Mouse (Mus musculus): ENCODE results near the gene Ctla4.

Ctla4 gene

DNA sequence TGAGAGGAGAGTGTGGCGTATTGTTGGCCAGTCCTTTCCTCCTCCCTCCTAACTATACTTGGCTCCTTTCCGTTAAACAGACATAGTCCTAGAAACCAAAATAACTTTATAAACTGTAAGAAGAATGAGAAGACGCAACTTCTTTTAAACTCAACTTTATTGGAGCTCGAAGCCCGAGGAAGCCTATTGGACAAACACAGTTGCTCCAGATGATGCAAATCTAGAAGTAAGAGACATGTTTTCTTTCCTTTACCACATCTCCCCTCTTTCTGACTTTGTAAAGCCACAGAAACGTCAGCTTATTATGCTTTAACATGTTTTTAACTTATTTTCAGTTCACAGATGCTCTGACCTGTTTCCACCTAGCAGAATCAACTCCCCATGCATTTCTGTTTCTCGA lies at the start of gene Ctla4:
Gene Ctla4, plus strand, starts transcription at position 20 of the 400 bp plus-strand sequence.
- DNase-seq (ENCODE audit: low spot score) = no peak

DNA sequence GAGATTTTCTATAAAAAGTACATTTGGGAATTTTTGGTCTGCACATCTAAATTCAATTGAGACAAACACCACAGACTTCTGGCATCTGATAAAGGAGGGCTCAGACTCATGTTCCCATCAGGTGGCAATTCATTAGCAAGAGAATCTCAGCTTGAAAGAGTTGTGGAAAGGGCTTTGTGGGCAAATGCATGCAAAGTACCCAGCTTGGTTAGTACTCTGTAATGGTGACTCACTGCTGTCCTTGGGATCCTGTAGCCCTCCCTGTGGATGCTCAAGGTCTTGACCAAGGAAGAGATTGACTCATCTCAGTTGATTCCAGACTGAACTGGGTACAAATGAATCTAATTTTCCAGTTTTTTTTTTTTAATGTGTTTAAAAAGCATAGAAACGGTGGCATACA lies 47.6 kb upstream of the Ctla4 start:
- DNase-seq (ENCODE audit: low spot score) = no peak

DNA sequence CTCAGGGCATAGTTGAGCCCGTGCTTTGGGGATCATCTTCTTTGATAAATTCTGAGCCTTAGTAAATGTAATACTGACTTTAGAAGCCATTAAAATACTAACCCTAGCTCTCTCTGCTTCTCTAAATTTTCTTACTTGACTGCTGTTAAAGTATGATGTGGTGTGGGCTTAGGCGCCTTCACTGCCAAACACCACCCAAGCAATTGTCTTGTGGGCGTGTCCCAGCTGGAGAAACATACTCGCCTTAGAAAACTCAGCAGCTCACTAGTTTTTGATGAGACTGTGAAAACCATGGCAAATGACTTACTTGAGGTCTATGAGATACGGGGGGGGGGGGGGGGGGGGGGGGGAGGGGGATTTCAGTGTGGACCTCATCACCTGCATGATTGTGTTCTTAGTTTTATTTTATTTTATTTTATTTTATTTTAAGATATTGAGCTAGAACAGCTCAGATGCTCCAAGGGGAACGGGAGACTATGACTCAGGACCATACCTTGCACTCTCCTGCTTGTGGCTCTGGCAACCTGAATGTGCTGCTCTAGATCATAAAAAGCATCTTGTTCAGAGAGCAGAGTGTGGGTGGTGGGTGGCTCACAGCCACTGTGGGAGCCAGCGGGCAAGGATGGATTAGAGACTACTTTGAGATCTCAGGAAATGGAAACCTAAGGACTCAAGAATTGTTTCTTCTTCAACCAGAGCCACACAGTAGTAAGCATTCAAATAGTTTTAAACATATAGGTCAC lies 41.3 kb upstream of the Ctla4 start:
- DNase-seq (ENCODE audit: low spot score) = no peak

DNA sequence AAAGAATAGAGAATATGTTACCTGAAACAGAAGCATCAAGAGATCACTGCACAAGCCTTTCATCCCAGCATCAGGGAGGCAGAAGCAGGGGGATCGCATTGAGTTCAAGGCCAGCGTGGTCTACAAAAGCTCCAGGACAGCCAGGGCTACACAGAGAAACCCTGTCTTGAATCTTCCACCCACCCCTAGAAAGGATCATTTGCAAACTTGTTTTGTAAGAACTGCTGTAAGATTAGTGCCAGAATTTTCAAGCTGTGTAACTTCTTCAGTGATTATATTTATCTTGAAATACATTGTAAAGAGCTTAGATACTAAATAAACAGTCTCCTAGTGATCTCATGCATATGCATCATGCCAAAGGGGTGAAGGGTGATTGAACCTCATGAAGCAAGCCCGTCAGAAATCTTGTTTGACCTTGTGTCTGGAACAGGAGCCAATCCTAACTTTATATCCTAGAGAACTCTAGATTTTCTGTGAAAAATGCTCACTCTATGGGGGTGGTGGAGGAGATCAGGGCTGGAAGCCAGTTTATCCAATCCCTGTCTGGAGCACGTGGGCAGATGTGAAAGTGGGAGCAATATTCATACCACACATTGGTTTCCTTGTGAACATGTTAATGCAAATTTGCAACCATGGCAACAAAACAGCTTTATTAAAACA lies 40.1 kb upstream of the Ctla4 start:
- no peak for DNase-seq (ENCODE audit: low spot score)

DNA sequence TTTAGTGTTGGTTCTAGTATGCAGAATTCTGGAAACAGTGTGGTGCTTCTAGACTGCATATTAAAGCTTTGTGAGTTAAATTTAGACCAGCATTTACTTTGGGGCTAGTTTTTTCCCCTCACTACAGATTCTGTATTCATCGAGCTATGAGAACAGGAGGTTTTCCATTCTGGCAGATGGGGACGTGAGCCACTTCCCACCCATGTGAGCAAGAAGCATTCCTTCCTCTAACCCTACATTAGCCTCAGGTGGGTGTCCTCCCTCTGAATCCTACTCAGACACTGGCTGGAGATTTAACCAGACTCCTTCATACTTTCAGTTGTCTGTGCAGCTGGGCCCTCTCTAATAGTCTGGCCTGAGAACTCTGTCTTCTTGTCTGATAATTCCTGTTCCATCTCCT lies 37.7 kb upstream of the Ctla4 start:
- DNase-seq (ENCODE audit: low spot score) = no peak

DNA sequence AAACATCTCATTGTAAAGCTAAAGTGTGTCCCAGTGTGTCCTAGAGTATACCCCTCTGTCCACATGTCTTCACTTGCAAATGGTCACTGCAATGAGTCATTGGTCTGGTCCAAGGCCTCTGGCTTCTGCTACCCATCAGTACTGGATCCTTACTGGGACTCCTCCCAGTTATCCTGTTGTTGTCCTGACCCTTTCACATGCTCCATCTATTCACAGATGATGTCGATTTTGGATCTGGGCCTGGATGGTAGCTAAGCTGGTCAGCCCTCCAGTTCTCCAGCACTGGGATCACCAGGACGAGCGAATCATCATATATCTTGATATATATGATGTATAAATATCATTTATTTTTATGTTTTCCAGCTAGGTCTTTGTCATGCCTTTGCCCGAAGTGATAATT lies 37.0 kb upstream of the Ctla4 start:
- DNase-seq (ENCODE audit: low spot score) = no peak

DNA sequence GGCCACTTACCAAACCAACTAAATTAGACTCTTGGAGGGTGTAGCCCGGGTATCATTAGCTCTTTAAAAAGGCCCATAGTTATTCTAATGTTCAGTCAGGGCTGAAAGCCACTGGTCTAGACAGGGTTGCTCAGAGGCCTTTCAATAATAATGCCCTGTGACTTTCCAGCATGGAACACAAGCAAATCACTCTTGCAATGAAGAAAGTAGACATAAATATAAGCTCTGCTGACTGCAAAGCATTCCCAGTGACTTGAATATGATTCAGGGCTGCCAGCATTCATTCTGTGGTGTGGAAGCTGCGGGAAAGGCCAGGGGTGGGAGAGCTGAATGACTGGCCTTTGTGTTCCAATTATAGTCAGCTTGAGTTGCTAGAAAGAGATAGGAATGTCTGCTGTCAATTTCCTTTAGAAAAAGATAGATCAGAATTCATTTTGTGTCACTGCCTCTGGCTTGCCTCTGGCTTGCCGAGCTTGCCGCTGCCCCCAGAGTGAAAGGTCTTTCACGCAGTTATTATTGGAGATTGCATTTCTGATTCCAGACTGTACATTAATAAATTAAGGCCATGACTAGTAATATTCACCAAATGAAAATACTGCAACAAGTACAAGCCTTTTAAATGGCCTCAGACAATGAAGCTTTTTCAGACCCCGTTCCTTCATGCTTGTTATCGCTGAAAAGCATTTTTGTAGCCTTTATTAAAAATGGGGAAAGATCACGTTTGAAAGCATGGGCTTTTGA lies 35.6 kb upstream of the Ctla4 start:
- DNase-seq (ENCODE audit: low spot score) = peak; percentile 79

DNA sequence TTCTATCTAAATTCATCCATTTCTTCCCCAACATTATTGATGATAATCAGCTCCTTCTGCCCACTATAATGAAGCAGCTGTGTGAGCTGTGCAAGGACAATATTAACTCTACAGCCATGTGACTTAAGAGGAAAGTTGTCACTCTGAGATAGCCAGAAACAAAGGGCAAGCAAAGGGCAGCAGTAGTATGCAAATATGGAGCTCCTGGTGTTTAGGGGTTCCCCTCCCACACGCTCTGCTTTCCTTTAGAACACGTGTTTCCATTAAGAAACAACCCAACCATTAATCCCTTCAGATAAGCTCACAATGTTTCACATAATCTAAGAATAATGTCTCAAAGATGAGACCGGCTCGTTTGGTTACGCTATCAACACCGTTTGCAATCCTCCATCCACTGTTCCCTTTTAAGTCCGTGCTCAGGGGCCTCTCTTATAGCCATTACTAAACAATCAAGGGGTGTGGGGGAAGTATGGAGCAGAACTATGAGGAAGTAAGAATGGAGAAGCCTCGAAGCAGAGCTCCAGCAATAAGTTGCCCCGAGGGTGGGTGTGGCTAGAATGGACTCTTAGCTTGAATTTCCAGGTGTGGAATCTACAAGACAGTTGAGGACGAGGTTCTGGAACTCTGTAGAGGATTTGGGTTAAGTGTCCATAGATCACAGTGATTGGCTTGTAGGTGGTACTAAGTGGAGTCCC lies 34.6 kb upstream of the Ctla4 start:
- DNase-seq (ENCODE audit: low spot score) = no peak

DNA sequence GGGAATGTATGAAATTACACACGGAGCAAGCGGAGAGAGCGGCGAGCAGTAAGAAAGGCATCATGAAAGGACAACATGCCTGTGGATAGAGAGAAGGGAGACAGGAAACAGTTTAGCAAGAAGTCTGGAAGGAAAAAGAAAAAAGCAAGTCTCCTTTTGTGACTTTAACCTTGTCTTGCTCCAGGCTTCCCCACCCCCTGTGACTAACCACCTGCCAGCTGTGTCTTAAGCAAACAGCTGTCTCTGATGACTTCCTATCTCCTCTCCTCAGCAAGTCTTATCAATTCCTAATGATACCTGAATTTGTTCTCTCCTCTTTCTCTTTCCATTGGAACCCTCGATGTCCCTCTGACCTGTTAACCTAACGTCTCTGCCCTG lies 34.0 kb upstream of the Ctla4 start:
- DNase-seq (ENCODE audit: low spot score) = no peak

DNA sequence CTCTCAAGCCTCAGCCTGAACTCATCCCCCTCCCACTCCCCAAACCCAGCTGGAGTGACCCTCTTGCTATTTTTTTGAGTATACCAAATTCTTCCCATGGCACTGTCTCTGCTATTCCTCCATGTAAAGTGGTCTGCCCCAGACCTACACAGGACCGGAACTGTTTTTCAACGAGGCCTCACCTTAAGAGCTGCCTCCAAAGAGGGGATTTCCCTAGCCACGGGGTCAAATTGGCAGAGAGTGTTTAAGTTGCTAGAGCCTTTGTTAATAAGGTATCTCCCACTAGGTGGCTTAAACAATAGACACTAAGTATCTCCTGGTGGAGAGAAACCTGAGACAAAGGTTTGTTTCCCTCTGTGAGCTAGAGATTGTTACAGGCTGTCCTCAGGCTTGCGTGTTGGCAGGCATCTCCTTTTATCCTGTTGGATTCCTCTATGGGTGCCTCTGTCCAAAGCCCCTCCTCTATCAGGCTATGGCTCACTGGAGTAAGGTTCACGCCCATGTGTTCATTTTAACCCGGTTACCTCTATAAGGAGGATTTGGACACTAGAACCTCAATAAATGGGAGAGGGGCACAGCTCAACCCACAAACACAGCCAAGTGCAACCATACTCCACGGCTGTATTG lies 33.4 kb upstream of the Ctla4 start:
- DNase-seq (ENCODE audit: low spot score) = no peak

DNA sequence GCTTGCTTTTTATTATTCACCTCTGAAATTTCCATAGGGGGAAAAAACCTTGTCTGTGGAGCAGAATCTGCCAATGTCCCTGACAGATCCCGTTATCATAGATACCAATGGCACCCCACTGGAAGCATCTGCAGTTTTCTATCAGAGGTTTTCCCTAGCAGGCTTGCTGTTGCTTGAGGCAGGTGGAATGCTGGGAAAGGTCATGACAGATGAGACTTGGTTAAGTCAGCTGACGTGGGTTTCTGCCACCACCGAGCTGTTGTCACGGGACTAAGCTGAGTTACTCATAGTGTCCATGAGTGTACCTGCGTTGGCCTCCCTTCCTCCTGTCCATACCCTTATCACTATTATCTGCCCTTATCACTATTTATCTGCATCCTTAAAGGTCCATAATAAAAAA lies 32.8 kb upstream of the Ctla4 start:
- DNase-seq (ENCODE audit: low spot score) = no peak

DNA sequence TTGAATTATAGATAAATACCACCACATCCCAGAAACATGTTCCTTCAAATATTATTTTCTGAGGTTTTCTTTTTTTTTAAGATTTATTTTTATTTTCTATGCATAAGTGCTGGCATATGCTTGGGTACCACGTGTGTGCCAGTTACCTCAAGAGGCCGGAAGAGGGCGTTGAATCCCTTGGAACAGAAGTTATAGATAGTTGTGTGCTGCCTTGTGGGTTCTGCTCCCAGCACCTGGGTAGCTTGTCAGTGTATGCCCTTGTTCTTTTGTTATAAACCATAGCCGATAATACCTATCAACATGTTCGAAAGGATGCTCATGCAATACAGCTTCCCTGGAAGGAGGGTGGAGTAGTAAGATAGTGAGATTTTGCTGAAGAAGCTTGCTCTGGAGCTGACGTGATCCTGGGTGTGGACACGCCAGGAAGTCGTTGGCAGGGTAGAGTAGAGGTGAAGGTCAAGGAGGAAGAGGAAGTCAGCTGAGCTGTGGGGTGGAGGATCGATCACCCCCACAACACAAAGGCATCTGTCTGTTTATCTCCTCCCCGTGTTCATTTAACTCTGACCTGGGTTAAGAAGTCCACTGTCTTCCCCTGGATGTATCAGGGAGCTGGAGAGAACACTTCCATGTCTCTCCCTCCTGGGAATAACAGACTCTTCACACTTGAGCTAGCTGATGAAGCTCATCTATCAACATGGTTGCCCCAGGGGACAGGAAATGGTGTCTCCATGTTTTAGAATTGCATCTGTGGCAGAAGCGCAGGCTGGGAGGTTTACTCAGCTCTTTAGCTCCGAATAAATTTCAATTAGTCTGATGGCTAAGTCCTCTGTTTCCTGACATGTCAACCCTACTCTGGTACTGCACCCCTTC lies 29.2 kb upstream of the Ctla4 start:
- DNase-seq (ENCODE audit: low spot score) = peak; percentile 57

DNA sequence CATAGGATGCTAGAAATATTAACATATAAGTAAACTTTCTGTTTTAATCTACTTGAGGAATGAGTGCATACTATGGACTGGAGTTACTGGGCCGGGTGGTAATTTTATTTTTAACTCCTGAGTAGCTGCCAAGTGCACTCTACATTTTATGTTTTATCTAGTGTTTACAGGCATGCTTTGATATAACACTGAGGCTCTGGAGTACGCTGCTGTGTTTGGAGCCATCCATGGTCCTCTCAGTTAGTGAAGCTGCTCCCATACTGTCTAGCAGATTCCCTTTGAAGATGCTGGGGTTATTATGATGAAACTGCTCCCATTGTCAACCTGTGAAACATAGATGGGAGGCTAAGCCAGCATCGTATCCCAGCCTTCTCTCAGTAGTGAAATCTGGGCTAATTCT lies 27.6 kb upstream of the Ctla4 start:
- DNase-seq (ENCODE audit: low spot score) = no peak

DNA sequence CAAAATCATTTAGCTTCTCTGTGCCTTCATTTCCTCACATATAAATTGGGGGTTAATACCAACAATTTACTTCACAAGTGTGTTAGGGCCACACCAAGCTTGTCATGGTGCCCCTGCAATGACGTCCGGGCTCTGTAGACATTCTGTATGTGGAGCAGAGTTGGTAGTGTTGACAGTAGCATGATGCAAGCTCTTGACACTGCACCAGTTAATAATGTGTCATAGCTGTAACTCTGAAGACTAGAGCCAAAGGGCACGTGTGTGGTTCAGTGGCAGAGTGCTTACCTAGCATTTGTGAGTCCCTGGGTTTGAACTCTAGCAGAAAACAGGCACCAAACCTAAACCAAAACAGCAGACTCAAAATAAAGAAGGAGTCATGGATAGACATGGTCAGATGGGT lies 27.0 kb upstream of the Ctla4 start:
- DNase-seq (ENCODE audit: low spot score) = no peak

DNA sequence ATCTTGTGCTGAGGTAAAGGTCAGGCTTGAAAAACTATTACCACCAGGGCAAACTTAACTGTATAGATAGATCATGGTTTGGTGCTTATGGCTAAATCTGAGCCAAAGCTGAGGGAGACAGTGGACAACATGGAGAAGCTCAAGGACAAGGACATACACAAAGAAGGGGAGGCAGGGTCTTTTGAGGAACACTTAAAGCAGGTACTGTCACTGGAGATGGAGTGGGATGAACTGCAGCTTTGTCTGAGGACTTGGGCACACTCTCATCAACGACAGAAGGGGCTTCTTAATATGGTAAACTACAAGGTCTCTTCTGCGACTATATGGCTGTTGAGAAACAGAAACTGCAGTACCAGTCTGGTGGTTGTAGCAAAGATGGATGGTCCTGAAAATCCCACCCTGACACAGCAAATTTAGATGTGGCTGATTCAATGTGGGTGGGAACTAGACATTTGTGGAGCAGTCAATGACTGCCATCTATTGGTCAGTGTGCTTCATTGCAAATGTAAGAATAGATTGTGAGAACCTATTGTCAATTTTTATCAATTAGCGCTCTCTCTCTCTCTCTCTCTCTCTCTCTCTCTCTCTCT lies 26.3 kb upstream of the Ctla4 start:
- DNase-seq (ENCODE audit: low spot score) = peak; percentile 87

DNA sequence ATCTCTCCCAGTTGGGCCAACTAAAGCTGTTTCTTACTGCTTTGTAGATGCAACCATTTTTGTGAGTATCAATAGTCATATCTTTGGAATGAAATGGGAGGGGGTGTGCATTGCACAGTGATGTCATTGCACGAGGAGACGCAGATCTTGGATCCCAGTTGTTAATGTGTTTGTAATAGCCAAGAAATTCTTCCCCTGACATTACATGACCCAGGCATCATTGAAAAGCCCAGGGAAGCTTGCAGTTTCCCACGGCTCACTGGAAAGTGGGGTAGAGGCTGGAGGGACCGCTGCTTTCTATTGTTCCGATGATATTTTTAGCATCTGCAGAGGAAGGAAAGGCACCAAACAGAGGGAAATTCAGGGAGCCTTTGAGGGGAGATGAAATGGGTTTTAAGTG lies 25.8 kb upstream of the Ctla4 start:
- no peak for DNase-seq (ENCODE audit: low spot score)

DNA sequence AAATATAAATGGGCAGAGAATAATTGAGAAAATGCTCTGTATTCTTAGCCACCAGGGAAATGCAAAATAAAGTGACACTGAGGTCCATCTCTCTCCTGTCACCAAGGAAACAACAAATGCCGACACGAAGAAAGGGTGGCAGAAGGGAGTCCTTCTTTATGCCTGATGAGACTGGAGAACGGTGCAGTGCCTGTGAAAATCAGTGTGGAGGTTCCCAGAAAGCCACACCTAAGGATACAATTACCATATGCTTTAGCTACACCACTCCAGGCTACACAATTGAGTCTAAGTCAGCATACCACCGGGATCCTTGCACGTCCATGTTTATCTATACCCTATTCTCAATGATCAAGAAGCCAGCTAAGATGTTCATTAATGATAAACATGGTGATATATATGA lies 25.4 kb upstream of the Ctla4 start:
- DNase-seq (ENCODE audit: low spot score) = no peak

DNA sequence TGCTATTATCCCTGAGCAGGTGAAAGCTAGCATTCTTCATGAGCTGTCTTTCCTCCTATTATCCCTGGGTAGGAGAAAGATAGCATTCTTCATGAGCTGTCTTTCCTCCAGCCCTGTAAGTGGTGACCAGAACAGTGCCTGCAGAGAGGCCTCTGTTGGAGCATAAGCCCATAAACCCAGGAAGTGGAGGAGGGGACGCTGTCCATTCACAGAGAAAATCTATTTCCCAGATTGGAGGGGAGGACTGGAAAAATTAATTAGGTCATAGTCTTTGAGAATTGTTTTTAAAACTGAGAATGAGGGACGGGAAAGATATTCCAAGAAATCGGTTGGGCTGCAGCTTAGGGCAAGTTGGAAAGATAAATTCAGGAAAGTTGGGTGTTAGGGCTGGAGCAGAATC lies 24.3 kb upstream of the Ctla4 start:
- DNase-seq (ENCODE audit: low spot score) = no peak

DNA sequence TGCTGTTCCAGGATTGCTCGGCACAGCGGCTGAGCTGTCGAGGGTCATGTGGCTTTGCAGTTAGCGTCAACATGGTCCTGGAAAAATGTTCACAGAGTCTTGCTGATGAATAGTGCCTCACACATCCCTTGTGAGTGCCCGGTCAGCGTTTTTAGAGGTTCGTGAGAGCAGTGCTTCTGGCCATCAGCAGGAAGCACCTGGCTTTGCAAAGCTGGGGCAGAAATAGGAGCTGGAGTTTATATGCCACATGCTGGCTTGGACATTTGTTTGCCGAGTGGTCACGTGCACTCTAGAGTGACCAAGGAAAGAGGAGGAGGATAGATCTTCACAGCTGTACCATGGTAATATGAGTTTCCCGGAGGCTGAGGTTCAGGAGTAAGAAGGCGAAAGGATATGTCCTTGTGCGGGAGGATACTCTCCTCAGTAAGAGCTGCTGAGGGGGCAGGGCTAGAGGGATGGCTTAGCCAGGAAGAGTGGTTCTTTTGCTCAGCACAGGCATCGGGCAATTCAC lies 23.8 kb upstream of the Ctla4 start:
- no peak for DNase-seq (ENCODE audit: low spot score)

DNA sequence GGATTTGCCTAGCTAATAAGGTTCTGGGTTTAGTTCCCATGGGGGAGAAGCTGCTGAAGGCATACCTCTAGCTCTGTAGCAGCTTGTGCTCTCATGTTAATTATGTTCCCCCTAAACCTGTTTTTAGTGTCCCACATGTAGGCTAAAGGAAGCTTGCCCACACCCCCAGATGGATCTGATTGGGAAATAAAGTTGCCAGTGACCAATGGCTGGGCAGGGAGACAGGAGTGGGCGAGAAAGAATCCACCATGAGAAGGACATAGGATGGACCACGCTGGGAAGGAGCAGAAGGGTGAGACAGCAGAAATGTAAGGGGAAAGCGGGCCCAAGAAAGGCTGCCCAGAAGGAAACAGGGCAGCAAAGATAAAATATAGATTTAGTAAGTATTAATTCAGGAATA lies 23.1 kb upstream of the Ctla4 start:
- no peak for DNase-seq (ENCODE audit: low spot score)

DNA sequence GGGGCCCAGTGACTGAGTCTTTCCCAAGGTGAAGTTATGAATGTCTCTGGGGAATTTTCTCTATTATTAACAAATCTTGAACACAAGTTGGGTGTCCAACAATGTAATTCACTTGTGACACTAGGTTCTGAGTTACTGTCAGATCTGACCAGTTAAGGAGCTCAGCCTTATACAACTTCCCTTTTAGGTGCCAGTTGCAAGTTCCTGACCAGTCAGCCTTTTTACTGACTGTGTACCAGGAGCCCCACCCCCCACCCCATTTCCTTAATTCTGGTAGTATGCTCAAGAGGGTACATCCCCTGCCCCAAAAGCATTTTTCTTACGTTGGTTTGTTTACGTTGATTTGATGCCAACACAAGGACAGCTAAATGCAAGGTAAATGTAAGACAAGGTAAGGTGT lies 21.6 kb upstream of the Ctla4 start:
- DNase-seq (ENCODE audit: low spot score) = no peak

Data from retina, embryonic 14.5 days (tissue).